Mouse (Mus musculus) heart, adult 9 months (tissue): ENCODE results near the gene D430041D05Rik.

ENCODE experiments used
- DNase-seq, 2 experiments: peaks; one replicate each; pipeline ENCODE4 v3.0.0; 2022; ENCODE audit warnings: low spot score in 2 of 2

Gene D430041D05Rik

DNA sequence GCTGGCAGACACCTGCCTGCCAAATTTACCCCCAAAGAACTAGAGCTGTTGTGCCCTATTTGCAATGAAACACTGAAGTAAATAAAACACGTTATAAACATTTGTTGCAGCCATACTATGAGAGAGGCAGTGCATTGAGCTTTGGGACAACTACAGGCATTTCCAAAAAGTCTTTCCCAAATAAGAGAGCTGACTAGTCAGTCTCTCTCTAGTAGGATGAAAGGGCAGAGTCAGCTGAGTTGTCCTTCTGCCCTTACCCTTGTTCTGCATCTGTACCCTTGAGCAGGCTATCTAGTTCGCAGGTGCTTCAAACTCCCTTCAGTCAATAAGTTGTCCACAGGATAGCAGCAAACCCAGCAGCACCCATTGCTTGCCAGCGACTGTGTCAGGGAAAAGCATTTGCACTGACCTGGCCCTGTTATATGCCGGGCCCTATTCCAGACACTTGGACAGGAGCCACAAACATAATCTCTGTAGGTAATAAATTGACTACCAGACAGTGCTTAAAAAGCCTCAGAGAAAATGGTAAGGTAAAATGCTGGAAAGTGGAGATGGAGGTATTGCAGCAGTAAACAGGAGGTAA, at the start of gene D430041D05Rik:
Gene D430041D05Rik (minus strand): TSS at position 51 of the 583 bp plus-strand sequence.
- no peak for DNase-seq

DNA sequence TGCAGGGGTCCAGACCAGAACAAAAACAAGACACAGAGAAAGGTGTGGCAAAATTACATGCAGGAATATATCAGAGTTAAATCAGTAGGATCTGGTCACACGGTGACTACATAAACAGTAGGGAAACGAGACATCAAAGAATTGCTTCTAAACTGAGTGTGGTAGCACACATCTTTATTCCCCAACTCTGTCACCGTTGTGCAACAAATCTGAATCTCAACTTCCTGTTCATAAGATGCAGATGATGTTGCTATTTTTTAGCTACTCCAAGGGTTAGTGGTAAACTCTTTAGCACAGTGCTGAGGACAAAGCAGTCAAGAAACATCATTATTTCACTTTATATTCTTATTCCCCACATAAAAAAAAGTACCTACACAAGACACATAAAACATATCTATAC, 49.2 kb upstream of the D430041D05Rik start:
- DNase-seq: no peak

DNA sequence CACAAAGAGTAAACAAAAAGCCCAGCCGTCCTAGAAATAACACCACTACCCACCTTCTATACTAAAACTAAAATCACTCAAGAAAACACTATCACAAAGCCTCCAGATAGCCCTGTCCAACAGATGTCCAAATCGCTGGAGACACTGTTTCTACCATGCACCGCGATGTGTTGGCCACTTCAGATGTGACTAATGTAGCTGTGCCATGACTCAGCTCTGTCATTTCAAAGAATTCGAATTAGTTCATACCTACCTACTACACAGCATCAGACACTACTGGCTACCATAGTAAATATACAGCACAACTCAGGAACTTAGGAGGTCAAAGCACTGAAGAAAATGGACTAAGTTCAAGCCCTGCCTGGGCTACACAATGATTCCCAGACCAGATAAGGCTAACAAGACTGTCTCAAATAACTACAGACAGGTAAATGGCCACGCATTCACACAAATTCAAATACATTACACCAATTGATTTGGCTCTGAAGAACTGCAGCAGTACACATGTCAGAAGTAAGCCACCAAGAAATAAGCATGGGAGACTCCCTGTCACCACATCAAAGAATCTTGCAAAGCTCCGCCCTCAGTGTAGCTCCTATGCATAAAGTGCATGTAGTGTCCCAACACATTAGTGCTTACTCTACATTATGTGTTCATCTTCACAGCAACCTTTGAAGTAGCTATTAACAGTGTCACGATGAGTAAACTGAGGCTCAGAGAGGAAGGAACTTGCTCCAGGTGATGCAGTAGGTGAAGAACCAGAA, 47.9 kb upstream of the D430041D05Rik start:
- DNase-seq: no peak

DNA sequence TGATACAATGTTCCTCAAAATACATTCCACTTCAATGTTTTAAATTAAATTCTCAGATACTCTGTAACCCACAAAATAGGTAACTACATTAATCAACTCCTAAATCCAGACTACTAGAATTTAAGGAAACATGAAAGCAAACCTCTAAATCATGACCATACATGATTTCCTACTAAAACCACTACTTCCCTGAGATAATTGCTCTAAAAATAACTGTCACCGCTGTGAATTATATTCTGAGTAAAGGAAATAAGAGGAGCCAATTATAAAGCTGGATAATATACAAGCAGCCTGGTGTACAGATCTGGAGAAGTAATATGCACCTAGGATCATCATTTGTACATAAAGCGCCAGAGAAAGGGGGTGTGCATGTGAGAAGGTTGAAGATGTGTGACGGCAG, 46.3 kb upstream of the D430041D05Rik start:
- DNase-seq: no peak

DNA sequence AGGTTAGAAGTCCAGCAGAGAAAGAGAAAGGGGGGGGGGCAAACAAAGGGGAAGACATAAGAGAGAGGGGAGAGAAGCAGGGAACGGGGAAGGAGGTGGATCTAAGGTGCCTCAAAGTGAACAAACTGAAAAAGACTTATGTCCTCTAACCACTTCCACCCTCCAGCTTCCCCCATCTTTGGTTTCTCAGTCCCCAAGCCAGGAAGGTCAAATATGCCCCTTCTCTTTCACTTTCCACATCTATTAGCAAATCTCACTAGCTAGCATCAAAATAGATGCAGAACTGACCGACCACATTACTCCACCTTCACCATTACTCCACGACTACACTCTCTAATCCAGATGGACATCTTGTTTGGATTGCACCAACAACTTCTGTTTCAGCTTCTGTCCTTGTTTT, 39.9 kb upstream of the D430041D05Rik start:
- no peak for DNase-seq

DNA sequence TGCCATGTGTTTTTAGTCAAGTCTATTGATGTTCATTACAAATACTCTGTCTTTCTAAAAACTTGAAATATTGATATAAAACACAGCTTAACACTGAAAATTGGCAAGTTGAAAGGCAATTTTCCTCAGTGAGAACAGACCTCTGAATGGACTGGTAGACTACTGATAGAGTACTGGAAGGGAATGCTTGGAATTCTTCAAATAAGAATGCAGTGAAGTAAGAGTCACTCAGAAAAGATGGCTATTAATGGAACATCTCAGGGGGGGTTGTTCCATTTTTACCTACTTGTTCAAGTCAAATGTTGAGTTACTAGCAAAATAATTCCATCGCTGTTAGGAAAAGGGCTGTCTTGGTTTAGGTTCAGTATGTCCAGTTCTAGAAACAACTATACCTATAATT, 38.4 kb upstream of the D430041D05Rik start:
- peak in 1 of 2 experiments; percentile 36 for DNase-seq

DNA sequence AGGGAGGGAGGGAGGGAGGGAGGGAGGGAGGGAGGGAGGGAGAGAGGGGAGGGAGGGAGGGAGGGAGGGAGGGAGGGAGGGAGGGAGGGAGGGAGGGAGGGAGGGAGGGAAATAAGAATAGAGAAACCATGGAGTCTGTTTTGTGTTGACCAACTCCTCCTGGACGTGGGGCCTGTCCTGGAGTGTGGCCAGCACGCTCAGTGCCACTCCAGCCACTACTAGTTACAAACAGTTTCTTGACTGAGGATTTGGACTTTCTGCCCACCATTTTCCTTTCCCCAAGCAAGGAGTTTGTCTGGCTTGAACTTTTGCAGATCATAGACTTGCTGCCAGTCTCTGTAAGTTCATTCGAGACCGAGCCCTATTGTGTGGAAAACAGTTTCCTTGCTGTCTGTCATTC, 37.4 kb upstream of the D430041D05Rik start:
- no peak for DNase-seq

DNA sequence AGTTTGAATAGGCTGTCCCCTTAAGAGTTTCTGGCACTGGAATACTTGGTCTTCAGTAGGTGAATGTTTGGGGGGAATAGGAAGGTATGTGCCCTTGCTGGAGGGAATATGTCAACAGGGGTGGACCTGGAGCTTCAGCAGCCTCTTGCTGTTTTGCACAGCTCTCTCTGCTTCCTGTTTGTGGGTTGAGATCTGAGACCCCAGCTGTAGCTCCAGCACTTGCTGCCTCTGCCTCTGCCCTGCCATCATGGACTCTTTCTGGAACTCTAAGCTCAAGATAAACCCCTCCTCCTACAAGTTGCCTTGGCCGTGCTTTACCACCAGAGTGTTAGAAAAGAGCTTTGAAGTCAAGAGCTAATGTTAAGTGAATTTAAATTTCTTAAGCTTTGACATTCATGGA, 35.2 kb upstream of the D430041D05Rik start:
- no peak for DNase-seq

DNA sequence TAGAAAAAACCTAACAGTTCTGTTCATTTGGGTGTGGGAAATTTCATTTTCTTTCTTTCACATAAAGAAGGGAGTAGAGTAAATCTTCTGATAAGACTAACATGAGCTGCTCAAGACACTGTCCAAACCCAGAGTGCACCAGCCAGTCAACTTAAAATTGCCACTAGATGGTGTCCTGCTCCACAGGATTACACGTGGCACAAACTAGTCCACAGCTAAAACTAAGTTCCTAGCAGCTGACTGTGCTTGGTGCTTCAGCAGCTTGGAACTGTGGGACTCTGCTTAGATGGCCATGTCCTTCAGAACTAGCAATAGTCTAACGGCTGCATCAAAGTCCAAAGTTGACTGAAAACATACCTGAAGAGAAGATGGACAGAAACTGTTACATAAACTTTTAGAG, 34.0 kb upstream of the D430041D05Rik start:
- peak; percentile 44 to 71 for DNase-seq

DNA sequence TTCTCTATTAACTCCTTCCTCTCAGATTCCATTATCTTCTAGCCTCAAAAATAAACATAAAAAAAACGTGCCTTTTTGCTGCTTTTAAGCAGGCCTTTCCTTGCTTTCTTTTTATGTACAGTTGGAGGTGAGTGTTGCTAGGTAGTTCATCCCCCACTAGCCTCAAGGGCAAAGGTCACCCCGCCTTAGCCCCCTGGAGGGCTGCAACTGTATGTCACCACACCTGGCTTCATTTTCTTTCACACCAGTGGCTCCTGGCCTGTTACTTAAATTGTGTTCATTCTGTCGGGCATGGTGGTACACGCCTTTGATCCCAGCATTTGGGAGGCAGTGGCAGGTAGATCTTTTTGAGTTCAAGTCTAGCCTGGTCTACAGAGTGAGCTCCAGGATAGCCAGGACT, 31.5 kb upstream of the D430041D05Rik start:
- no peak for DNase-seq

DNA sequence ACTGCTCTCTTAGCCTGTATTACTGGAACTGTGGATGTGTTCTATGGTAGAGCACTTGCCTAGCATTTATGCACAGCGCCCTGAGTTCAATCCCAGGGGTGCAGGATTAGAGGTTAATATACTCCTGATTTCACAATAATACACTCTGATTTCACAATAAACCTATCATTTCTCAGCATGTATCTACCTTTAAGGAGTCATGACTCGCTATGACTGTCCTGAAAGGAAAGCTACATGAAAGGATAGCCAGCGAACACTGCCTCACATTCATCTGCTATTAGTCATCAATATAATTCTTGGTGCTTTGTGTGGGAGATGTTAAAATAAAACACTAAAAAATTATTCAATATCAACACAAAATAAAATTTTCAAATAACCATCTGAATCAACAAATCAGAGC, 25.4 kb upstream of the D430041D05Rik start:
- no peak for DNase-seq

DNA sequence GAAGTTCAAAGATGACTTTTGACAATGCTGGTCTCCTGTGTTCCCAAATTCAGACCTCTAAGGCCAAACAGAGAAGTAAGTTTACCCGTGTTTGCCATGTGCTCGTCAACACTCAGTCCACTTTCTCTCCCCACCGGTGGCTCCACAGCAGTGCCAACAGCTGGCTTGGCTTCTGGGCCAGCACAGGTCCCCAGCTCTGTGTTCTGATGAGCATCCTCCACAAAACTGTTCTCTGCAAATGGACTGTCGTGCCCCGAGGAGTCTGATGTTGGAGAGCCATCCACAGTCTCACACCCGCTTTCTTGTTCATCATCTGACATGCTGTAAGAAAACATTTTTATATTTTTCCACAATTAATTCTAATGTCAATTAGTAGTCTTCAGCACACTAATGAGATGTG, 20.3 kb upstream of the D430041D05Rik start:
- no peak for DNase-seq

DNA sequence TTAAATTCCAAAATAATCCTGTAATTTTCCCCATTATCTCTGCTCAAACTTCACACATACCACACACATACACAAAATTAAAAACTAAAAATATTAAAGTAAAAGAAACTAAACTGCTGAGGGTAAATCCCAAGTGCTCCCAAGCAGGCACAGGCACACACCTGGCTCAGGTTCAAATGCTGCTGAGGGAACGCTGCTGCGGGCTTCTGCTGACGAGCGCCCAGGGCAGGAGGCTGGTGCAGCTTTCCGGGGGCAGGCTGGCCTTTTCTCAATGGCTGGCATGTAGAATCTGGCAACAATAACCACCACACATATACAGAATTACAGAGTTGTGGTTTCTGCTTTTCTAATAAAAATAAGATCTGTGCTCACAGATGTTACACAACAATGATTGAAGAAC, 19.8 kb upstream of the D430041D05Rik start:
- DNase-seq: no peak

DNA sequence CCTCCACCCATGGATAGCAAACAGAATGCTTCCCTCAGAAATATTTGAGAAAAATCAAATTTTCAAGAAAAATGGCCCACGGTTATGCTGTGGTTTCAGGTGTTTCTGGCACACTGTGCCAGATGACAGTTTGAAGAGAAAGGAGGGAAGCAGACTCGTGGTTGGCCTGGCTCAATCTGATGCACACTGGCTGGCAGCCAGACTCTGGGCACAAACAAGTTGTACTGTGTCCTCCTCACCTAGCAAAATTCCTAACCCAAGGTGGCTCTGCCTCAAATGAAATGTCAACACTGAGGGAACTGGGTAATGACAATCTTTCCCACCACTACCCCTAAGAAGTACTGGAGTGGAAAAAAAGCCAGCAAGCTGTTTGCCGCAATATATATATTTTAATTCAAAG, 15.3 kb upstream of the D430041D05Rik start:
- DNase-seq: no peak

DNA sequence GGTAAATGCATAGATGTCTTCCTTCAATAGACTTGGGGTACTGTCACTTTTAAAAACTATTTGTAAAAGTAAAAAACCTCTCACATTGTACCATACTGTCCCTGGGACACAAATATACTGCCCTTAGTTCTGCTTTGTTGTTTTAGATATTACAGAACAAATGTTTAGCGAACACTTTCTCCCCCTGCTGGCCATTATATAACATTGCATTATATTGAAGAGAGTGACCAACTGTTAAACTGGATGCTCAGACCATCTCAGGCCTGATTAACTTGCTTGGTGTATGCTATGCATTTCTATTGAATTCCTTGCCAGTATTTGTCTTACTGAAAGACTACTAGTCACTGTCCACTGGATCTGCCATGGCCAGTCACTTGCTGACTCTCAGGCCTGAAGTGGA, 11.4 kb upstream of the D430041D05Rik start:
- no peak for DNase-seq

DNA sequence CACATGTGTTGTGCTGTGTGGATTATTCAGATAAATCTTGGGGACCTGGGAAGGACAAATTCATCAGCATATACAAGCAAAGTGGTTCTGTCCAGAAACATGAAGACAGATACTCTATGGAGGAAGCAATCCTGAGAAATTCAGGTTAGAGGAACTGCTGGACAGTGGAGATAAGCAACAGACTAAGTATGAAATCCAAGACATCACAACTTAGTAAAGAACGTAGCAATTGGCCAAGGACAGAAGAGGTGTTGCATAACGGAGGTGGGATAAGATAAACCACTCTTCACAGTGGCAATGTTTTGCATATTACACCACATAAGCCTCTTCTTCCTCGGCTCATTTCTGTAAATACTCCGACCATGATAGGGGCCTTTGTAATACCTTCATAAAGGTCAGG, 10.0 kb upstream of the D430041D05Rik start:
- DNase-seq: no peak

DNA sequence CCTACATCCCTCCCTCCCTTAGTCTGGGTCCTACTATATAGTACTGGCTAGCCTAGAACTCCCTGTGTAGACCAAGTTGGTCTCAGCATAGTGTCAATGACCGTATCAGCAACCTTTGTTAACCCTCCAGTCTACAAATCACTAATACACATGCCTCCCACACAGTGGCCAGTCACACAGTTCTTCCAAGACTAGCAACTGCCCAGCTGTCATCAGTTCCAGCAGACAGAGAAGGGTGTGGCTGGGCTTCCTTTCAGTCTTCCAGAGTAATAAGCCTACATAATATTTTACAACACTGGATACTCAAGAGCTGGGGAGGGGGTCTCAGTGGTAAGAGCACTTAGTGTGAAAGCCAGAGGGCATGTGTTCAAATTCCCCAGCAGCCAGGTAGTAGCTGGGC, 9.2 kb upstream of the D430041D05Rik start:
- DNase-seq: no peak

DNA sequence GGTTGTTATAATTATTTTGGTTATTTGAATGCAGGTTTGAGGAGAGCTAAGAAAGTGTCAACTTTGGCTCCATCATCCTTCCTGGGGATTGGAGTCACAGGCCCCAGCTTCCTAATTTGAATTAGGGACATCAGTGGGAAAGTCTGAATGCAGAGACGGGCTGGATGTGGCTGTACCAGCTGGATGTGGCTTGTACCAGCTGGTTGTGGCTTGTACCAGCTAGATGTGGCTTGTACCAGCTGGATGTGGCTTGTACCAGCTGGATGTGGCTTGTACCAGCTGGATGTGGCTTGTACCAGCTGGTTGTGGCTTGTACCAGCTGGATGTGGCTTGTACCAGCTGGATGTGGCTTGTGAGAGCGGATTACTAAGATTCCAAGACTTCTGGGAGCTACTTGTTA, 8.6 kb upstream of the D430041D05Rik start:
- no peak for DNase-seq

DNA sequence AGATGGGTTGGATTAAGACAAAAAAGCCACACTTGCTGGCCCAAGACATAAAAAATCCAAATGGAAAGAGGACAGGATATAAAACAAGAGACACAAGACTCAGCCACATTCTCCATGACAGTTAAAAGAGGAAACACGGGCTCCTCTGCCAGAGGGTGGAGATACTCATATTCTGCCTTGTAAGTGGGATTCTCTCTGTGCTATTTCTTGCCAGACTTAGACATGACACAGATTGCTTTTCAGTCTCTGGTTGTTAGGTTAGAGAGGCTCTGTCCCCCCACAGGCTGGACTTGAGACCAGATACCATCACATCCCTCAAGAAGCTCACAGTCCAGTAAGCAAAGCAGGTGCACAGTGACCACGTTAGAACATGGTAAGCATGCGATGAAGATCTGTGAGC, 2.2 kb upstream of the D430041D05Rik start:
- no peak for DNase-seq

DNA sequence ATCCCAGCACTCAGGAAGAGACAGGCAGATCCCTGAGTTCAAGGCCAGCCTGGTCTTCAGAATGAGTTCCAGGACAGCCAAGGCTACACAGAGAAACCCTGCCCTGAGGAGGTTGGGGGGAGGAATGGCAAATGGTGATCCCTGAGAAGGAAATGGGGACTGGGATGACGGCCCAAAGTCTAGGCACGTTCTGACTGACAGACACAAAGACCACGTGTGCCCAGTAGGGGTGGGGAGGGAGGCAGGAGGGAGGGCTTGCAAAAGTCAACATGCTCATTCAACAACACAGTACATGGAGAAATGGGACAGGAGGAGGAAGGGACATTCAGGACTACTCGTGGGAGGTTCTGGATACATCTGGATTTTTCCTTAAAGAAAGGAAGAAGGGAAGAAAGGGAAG, 1.7 kb upstream of the D430041D05Rik start:
- no peak for DNase-seq

DNA sequence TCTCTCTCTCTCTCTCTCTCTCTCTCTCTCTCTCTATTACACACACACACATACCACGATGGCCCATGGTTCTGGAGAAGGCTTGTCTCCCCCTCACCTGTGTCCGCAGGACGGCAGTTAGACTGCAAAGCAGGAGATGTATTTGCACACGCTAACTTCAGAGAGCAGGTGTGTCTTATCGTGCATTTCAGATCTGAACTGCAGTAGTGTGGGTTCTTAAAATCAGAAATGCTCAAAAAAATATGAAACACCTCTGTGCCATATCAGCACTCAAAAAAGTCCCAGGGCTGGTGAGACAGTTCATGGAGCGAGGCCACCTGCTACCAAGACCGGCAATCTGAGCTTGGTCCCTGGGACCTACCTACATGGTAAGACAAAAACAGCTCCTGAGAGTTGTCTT, 993 bp upstream of the D430041D05Rik start:
- no peak for DNase-seq

DNA sequence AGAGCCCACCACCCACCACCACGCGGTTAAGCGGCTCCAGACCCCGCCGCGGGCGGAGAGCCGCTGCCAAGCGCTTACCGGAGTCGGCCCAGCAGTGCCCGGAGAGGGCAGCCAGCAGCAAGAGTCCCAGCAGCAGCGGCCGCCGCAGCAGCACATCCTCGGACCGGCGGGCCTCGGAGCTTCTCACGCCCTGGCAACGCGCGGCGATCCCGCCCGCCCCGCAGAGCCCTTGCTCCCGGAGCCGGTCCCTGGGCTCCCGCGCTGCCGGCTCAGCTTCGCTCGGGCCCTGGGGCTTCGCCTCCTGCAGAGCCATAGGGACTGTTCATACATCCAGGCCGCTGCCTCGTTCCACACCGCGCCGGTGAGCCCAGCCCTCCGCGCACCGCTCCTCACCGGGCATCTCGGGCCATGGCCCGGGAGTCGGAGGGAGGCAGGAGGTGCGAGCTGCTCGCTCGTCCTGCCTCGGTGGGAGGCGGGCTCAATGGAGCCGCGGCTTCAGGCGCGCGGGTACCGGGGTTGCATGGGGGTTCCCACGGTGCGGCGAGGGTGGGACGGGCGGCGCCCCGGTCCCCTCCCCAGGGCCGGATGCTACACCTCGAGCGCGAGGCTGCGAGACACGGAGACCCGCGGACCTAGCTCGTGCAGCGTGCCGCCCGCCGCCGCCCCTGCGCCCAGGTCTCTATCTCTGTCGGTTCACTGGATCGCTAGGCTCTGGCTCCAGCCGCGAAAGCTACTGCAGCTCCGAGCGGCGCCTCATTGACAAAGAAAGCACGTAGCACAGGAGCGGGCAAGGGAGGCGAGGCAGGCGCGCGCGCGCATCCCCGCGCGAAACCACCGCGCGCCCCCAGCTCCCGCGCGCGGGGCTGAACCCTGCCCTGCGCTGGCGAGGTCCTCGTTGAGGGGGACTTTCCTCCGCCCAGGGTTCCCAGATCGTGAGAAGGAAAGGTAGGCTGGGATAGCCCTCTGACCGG, 677 bp downstream of the D430041D05Rik start:
- DNase-seq: no peak

DNA sequence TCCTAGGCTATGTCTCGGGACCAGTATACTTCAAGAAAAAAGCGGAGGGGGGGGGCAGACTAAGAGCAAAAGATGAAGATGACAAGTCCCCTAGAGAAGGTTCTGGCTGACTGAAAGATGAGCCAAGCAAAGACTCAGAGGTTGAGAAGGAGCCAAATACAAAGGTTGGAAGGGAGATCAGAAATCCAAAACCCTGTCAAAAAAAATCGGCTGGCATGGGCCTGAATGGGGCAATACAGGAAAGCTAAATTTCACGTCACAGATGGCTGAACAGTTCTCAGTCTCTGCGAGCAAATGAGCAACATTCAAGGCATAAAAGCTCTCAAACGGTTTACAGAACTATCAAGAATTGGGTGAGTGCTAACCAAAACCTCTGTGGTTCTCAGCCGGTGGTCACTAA, 2.5 kb downstream of the D430041D05Rik start:
- no peak for DNase-seq
